Mouse (Mus musculus) adrenal gland, postnatal 10 days (tissue): ENCODE results near the gene Susd3. TPM values are rescaled to one million over a fixed set of nuclear protein-coding genes. Genes with fewer than 3 reads are reported as not detected.

ENCODE experiments used
- DNase-seq: peaks from one replicate; pipeline ENCODE4 v3.0.0; 2021; ENCODE audit warnings: mixed read lengths
- total RNA-seq, 2 experiments: library from RNA; stranded (reverse); gene quantifications; 2 replicates each; pipeline ENCODE4 v1.2.3; 2021

The Susd3 gene
- total RNA-seq, 2 experiments from 2014 or later, result 1.8 to 1.9 TPM

- DNase-seq, result no peak
Measured at GRCm38 (mm10) chr13:49186798-49187287, 61.7 kb downstream of the Susd3 start.

GRCm38 (mm10) chr13:49183646-49184045 lies 64.9 kb downstream of the Susd3 start:
- DNase-seq, result peak; percentile 26

- DNase-seq, result peak; percentile 24
Measured at GRCm38 (mm10) chr13:49183161-49183560, 65.3 kb downstream of the Susd3 start.

- no peak for DNase-seq
Measured at GRCm38 (mm10) chr13:49181411-49181984, 67.0 kb downstream of the Susd3 start.

- DNase-seq, result no peak
Measured at GRCm38 (mm10) chr13:49180691-49181090, 67.8 kb downstream of the Susd3 start.

Other genes starting within 250 kb of the Susd3 start
- gene Wnk2, start 100.7 kb downstream of the Susd3 start, total RNA-seq, result 1 to 10 TPM; 4.1 to 8.3 TPM
- gene Ninj1, start 61.2 kb downstream of the Susd3 start, total RNA-seq, result 10 to 100 TPM; 77.3 to 79.6 TPM
- gene Card19, start 32.7 kb downstream of the Susd3 start, total RNA-seq, result 10 to 100 TPM; 52.5 to 58.9 TPM
- 1 to 10 TPM; 3.7 to 3.8 TPM for gene Fgd3, start 71.6 kb upstream of the Susd3 start, total RNA-seq
- 10 to 100 TPM; 31.0 to 31.6 TPM for gene Bicd2, start 92.9 kb upstream of the Susd3 start, total RNA-seq
- 10 to 100 TPM; 13.1 to 23.5 TPM for gene Ippk, start 172.5 kb upstream of the Susd3 start, total RNA-seq
- gene Tes3-ps, start 244.6 kb upstream of the Susd3 start, total RNA-seq, result 1 to 10 TPM; 1.1 to 1.3 TPM